Mouse (Mus musculus) adrenal gland, postnatal 36 days (tissue): Measurements from ENCODE around the gene Rab28. TPM values are rescaled to one million over a fixed set of nuclear protein-coding genes. Genes with fewer than 3 reads are reported as not detected.

ENCODE experiments used
- DNase-seq, 2 experiments: peaks; one replicate each; pipeline ENCODE4 v3.0.0; 2021; ENCODE audit warnings: mixed read lengths in 1 of 2
- long read RNA-seq, 2 experiments: library from polyadenylated mRNA; stranded (forward); transcript quantifications; one replicate each; pipeline ENCODE4 v2.0.0; 2021; ENCODE audit warnings: borderline sequencing depth in 2 of 2
- total RNA-seq, 2 experiments: library from RNA; stranded (reverse); gene quantifications; 2 replicates each; pipeline ENCODE4 v1.2.3; 2021

Rab28 gene
- 10 to 100 TPM; 55.6 to 60.9 TPM for total RNA-seq
- long read RNA-seq, experiment 1, transcript Rab28-203 (8 exons, 1,697 nt) = minor isoform, 9 of 159 reads
- long read RNA-seq, experiment 1, transcript Rab28-201 (7 exons, 1,635 nt) = major isoform, 137 of 159 reads
- long read RNA-seq, experiment 1, partial matches to known transcripts = 2 of 159 reads
- long read RNA-seq, experiment 1, other reads (novel, unspliced or antisense) = 11 of 159 reads
- long read RNA-seq, experiment 2, transcript Rab28-201 (7 exons, 1,635 nt) = major isoform, 31 of 38 reads
- long read RNA-seq, experiment 2, partial matches to known transcripts = 2 of 38 reads
- long read RNA-seq, experiment 2, other reads (novel, unspliced or antisense) = 4 of 38 reads

DNA sequence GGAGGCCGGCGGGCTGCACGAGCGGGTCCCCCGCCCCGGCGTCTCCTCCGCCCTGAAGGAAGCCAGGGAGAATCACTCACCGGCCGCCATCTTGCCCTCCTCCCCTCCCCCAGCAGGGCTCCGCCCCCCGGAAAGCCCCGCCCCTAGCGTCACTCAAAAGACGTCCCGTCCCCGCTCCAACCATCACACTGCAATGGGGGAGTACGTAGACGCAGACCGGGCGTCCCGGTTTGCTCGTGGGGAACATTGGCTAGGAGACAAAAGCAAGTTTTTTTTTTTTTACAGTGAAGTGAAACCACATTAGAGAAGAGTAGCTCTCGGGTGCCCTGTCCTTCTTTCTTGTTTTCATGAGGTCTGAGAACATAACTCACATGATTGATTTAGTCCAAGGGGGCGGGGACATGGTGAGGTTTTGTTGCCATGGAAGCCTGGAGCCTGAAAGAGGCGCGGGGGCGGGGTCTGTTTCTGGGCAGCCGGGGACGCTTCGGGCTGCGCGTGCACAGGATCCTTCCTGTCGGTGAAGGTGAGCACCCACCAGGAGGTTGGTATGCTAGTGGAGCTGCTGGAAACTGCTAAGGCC, at the start of gene Rab28:
Rab28 (minus strand) TSS at position 107 of the 580 bp plus-strand sequence.
- peak; percentile 94 to 98 for DNase-seq

DNA sequence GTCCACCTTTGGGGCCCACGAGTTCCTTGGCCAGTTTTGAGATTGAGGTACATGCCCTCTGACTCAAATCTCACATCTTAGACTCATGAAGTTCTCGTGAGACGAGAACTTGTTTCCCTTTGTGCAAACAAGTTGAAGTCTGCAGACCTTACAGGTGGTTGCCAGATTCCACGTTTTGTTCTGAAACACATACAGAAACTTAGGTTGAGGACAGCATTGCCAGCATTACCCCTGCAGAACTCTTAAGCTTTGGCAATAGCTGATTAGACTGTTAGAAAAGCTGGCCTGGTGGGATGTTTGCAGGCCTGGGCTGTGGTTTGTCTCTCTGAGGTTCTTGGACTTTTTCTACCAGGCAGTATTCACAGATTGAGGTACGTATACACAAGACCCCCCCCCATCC, 49.4 kb upstream of the Rab28 start:
- DNase-seq = no peak

DNA sequence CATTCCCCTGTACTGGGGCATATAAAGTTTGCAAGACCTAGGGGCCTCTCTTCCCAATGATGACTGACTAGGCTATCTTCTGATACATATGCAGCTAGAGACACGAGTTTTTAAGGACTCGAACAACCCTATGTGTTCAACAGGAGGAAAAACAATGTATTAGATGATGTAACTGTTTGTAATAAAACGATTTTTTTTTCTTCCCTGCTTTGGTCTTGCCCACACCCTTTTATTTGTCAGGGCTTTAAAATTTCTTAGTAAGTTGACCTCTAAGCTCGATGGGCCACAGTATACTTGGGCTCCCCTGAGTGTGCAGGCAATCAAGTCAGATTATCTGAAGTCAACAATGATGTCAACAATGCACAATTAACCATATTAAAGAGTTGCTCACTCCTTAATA, 48.4 kb upstream of the Rab28 start:
- DNase-seq = no peak

- DNase-seq = no peak
Measured at GRCm38 (mm10) chr5:41755373-41755960, 47.5 kb upstream of the Rab28 start.

- no peak for DNase-seq
Measured at GRCm38 (mm10) chr5:41754836-41755235, 46.9 kb upstream of the Rab28 start.

GRCm38 (mm10) chr5:41754226-41754775, 46.3 kb upstream of the Rab28 start:
- DNase-seq = no peak

- DNase-seq = no peak
Measured at GRCm38 (mm10) chr5:41752721-41753120, 44.8 kb upstream of the Rab28 start.

GRCm38 (mm10) chr5:41744898-41745780, 37.2 kb upstream of the Rab28 start:
- no peak for DNase-seq

GRCm38 (mm10) chr5:41744234-41744633, 36.3 kb upstream of the Rab28 start:
- no peak for DNase-seq

DNA sequence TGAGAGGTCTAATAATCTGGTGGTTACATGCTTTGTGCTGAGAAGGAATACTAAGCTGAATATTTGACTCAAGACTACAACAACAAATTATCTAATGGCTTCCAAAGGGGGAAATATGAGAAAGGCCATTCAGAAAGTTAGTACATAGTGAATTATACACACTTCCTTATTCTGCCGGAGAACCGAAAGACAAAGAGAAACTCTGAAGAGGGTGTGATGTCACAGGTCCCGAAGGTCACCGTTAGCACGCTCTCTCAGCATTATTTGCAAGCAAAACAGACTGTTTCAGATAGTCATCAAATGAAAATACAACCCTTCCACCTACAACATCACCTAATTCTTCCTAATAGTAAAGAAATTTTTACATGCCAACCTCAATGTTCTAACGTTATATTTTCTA, 30.9 kb upstream of the Rab28 start:
- DNase-seq = no peak

- DNase-seq = no peak
Measured at GRCm38 (mm10) chr5:41737039-41737438, 29.1 kb upstream of the Rab28 start.

GRCm38 (mm10) chr5:41727017-41727416, 19.1 kb upstream of the Rab28 start:
- no peak for DNase-seq

- DNase-seq = no peak
Measured at GRCm38 (mm10) chr5:41725573-41725972, 17.6 kb upstream of the Rab28 start.

DNA sequence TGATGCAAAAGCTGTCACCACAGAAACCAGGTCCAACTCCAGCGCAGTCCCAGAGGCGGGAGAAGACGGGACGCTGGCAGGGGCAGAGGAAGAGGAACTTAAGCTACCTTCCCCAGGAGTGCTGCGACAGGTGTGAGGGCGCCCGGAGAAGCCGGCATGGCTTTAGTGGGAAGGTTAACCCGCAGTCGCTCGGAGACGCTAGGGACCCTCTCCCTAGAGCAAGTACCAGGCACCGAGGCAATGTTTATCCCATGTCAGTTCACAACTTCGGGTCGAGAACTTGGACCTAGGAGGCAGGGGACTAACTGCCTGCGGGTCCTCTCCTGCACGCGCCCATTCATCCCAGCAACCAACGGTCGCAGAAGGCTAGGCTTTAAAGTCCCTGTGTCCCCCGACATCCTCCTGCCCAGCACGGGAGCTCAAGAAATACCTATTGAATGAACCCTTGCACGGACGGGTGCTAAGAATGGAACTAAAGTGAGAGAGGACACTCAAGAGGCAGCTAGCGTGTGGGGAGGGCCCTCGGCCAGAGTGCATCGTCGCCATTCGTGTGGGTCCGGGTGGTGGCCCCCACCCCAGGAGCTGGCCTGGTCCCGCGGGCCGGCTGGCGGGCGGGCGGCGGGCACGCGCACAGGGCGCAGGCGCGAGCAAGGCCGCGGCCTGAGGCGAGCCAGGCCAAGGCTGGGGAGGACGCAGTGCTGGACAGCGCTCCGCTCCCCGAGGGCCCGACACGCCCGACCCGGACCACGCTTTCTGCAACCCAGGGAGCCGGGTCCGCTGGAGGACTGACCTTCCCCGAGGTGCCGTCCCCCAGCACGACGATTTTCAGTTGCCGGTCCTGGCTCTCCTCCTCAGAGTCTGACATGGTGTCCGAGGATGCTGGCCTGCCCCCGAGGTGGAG, 592 bp downstream of the Rab28 start:
- DNase-seq = peak; percentile 78 to 81

DNA sequence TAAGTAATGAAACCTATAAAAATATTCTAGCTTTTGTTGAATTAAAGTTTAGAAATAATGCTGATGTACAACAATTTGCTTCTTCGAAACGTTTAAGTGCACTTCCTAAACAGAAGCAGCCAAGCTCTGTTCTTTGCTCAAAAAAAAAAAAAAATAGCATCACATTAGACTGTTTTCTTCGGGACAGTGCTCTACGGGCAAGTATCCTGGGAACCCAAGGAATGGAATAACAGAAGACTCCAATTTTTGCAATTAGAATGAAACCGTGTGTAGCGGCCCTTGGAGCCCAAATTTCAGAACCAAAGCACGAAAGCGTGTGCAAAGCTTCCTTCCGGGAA, 1.2 kb downstream of the Rab28 start:
- no peak for DNase-seq

- peak in 1 of 2 experiments; percentile 3 for DNase-seq
Measured at GRCm38 (mm10) chr5:41701085-41701484, 6.9 kb downstream of the Rab28 start.

- no peak for DNase-seq
Measured at GRCm38 (mm10) chr5:41697958-41698357, 10.0 kb downstream of the Rab28 start.

- no peak for DNase-seq
Measured at GRCm38 (mm10) chr5:41685016-41685415, 22.9 kb downstream of the Rab28 start.

GRCm38 (mm10) chr5:41683976-41684375, 24.0 kb downstream of the Rab28 start:
- DNase-seq = no peak

DNA sequence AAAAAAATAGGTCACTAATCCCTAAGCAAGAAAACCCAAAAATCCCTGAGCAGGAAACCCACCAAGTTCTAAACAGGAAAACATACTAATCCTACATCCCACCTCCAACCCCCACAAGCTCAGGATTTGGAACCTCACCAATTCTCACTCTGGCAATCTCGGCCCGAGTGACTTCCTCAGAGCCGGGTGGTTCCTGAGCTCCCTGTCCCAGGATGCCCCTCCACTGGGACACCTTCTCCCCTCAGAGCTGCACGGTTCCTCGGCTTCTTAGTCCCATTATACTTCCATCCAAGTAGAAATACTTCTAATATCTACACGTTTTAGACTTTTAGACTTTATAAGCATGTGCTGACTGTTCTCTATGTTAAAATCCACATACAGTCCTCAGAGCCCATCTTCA, 41.9 kb downstream of the Rab28 start:
- DNase-seq = no peak

GRCm38 (mm10) chr5:41636793-41637192, 71.2 kb downstream of the Rab28 start:
- no peak for DNase-seq
